Mouse (Mus musculus): ENCODE data around the gene Sox15. TPM values are rescaled to one million over a fixed set of nuclear protein-coding genes. Genes with fewer than 3 reads are reported as not detected.

Gene Sox15
- total RNA-seq, 4 experiments from 2014 or later = not detected

DNA sequence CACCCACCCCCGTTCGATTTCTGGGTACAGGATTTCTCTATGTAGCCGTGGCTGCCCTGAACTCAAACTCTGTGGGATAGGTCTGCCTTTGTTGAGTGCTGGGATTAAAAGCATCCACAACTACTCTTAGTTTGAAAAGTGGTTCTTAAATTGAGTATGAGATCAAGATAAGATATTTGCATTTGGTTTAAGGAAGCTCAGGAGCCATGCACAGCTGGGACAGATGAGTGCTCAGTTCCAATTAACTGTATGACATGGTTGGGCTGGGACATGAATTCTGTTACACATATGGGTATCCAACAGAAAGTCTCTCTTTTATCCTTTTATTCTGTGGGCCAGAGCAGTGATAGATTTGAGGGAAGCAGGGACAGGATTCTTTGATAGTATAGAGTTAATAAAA is 19.6 kb upstream of the Sox15 start:
- no peak for DNase-seq

DNA sequence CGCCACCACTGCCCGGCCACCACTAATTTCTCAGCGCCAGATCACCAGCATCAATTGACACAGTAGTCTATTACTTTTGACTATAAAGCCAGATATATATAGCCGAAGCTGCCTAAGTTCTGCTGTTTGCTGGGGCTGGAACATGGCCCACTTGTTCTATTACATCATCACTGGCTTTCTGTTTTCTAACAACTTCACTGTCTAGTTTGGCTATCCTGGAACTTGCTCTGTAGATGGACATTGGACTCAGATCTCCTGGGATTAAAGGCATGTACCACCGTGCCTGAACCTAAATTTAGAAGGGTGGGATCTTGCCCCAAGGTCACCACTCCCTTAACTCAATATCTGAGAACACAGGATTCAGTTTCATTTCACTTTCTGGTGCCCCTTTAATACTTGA is 9.3 kb upstream of the Sox15 start:
- DNase-seq = no peak

DNA sequence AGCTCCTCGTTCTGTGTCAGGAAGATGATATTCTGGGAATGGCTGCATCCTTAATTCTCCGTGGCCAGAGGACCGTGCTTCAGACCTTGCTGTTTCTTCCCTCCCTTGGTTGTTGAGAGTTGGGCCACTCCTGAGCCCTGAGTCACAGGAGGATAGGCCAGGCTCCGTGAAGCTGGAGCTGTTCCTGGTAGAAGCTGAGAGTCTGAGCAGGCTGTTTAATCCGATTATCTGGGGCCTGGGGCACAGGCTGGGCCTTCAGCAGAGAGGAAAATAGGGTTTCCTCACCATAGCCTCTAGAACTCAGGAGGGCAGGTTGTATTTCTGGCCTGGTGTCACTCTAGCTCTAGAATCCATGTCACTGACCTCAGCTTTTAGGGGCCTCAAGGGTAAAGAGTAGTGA is 1.7 kb upstream of the Sox15 start:
- DNase-seq = no peak

DNA sequence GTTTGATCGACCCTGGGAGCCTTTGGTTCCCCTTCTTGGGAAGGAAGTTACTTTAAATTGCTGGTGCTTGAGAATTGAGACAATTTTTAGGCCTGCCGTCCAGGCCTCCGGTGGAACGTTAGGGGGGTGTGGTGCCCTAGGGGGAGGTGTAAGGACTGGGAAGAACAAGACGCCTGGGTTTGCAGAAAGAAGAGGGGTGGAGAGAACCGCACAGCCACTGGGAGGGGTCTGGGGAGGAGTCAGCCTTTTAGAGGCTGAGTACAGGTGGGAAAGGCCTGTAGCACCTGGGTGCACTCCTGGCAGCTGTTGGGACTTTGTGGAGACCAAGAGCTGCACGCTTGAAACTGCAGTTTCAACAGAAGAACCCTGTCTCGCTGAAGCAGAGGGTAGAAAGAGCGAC is 354 bp upstream of the Sox15 start:
- DNase-seq = no peak

DNA sequence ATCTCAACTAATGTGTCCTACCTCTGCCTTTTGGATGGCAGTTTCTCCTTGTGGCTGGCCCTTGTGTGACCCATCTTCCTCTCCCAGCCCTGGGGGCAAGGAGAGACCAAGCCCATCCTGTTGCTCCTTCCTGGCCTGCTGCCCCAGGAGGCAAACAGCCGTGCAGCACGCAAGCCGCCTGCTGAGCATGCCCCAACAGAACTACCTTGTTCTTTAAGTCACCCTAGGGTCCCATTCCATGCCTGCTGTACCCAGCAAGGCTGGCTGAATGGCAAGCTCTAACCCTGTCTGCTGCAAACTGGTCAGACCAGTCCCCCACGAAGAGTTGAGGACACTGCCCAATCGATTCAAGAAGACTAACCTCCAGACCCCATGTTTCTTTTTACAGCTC is 946 bp downstream of the Sox15 start:
- DNase-seq = no peak

DNA sequence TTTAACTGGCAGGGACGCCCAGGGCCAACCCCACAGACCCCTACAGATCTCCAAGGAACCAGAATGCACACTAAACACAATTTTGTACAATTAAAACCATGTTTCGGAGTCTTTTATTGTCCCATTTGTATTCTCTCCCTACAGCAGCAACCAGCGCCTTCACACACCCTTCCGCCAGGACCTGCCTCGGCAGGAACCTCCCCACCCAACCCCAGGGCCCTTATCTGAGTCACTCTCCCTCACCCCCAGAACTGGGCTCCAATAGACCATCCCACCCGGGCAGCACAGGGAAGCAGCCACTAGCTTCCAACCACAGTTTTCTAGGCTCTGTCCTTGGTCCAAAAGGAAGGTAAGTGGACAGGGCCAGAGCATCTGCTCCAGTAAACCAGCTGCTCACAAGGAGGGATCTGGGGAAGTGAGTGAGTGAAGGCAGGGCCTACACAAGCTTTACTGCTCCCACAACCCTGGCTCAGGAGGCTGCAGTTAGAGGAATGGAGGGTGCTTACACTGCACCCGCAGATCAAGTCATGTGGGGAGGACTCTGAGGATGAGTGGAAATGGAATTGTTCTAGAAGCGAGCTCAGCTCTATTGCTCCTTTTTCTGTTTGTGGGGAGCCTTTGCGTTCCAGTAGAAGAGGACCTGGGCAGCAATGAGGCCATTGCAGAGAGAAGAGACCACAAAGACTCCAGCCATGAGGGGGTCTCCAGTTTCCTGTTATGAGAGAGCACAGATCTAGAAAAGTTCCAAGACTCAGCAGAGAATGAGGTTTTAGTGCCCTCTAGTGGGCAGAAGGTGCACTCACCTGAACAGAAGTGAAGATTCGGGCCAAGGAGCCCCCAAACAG is 1.7 kb downstream of the Sox15 start:
- no peak for DNase-seq

DNA sequence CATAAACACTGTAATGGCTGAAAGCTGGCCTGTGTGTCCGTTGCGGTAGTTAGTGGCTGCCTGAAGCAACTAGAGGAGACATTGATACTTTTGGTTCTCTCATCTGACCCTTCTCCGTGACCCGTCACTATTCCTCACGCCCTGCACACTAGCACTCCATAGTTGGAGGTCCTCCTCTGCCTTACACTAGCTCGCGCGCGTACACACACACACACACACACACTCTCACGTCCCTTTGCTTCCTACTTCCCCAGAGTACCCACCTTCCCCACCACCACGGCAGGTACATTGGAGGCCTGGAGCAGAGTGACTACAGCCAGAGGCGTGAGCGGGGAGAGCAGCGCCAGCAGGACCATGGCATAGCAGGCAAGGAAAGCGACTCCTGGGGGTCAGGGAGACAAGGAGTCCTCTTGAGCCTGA is 2.4 kb downstream of the Sox15 start:
- DNase-seq = no peak

DNA sequence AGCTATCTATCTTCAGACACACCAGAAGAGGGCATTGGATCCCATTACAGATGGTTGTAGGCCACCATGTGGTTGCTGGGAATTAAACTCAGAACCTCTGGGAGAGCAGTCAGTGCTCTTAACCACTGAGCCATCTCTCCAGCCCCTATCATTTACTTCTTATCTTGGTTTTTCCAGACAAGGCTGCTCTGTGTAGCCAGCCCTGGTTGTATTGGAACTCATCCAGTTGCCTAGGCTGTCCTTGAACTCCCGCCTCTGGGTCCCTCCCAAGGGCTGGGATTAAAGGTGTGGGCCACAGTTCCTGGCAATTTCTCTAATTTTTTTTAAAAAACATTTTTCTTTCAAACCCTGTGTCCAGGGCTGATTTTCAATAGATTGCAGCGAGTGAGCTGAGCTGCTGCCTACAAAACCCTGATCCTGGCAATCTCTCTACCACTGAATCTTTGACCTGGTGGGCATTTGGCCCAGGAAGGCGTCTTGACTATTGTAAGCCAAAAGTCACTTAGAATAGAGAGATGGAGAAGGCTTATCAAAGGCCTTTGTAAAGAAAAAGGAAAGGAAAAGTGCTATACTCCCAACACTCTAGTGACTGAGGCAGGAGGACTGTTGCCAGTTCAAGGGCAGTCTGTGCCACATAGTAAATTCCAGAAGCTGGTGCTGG is 6.2 kb downstream of the Sox15 start:
- peak; percentile 72 for DNase-seq

DNA sequence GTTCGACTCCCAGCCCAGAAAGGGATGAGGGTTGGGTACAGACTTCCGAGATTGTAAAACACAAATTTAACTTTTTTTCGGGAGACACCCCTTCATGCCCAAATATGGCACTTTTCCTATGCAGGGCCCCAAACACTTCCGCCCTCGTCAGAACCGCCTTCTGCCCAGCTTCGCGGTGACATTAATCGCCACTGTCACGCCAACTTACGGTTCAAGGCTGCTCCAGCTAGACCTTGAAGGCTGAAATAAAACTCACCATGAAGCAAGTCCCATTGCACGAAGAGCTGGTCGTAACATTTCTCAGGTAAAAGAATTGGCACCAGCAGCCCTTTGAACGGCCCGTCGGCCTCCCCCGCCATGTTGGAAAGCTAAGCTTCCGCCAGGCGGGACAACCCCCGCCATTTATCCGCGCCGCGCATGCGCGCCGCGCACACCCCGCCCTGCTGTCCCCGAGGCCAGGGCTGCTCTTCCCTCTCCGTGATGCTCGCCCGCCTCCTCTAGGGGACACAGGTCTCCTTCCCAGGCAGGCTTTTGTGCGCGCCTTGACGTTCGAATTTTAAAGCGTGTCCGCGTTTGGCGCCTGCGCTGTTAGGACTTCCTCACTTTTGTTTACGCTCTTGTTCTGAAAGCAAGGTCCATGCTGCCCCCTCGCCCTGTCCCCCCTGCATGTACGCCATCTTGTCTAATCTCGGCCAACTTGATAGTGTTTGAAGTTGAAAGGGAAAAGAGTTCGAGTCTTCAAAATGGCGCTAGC is 7.3 kb downstream of the Sox15 start, which contains the start of gene Mpdu1:
Gene Mpdu1 (minus strand): TSS at position 430 of the 754 bp plus-strand sequence.
- DNase-seq = peak; percentile 96

DNA sequence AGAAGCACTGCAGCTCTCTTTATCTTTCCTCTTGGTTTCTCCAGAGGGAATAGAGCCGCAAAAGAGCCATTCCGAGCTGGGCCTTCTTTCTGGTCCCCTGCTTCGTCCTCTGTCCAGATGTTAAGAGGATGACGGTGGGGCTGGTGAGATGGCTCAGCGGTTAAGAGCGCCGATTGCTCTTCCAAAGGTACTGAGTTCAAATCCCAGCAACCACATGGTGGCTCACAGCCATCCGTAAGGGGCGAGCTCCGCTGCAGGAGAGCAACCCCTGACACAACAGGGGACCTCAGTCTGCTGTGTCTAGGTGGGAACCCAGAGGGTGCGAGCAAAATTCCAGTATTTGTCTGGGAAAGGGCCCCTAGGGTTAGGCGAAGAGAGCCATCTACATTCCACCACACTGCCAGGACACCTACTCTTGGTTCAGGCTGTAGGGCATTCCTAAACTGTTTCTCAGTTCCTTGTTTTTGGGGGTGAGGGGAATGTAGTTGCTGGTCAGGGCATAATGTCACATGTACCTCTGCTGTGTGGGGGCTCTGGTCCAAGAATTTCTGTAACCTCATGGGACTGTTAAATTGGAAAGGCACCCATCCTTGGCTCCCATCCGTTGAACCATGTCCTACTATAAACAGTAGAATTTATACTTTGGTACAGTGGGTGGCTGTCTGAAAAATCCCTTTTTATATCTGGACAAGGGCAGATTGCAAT is 8.0 kb downstream of the Sox15 start:
- DNase-seq = no peak

DNA sequence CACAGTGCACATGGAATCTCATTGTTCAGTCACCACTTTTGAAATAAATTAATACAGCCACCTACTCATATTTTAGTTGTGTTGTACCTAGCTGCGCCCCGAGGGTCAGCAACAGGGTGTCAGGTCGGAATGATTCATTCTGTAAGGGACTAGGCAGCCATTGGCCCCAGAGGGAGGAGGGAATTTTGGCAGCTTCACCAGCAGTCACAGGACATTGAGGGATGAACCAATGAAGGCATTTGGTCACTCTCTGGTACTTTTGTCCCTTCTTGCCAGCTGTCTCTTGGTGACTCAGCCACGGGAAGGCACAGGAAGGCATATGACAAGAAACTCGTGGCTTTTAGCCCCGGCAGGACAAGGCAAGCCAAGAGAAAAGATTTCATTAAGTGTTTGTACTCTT is 8.7 kb downstream of the Sox15 start:
- peak; percentile 73 for DNase-seq

DNA sequence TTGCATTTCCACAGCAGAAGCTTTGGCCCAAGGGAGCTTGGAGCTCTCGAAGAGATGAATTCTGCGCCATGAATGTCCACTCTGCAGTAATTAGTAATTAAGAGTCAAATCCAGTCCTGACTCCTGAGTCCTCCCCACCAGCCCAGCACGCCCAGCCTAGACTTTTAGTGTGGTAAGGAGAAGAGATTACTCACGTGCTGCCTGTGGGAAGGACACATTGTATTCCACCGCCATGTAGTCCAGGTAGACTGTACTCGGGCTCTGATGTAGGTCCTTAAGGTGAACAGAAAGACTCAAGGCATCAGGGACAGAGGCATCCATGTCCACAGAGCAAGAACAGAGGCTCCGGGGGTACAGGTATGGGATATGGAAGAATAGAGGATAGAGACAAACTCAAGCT is 9.7 kb downstream of the Sox15 start:
- DNase-seq = no peak

DNA sequence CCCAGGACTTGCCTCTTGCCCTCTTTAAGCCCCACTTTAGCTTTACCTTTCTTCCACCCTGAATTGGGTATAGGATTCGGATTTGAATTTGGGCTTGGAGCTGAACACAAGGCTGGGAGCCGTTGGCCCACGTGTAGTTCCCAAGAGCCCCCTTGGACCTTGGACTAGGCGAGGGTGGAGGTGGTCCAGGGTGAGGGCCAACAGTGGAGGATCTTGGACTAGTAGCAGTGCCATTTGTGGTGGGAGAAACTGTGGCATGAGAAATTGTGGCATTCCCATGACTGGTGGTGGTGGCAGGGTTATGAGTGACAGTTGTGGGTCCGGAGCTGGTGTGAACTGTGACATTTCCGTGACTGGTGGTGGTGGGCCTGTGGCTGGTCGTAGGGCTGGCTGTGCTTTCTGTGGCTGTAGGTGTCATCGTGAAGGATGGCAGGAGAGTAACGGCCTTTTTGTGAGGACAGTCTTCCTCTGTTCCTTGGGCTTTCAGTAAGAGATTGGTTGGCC is 10.4 kb downstream of the Sox15 start:
- no peak for DNase-seq

DNA sequence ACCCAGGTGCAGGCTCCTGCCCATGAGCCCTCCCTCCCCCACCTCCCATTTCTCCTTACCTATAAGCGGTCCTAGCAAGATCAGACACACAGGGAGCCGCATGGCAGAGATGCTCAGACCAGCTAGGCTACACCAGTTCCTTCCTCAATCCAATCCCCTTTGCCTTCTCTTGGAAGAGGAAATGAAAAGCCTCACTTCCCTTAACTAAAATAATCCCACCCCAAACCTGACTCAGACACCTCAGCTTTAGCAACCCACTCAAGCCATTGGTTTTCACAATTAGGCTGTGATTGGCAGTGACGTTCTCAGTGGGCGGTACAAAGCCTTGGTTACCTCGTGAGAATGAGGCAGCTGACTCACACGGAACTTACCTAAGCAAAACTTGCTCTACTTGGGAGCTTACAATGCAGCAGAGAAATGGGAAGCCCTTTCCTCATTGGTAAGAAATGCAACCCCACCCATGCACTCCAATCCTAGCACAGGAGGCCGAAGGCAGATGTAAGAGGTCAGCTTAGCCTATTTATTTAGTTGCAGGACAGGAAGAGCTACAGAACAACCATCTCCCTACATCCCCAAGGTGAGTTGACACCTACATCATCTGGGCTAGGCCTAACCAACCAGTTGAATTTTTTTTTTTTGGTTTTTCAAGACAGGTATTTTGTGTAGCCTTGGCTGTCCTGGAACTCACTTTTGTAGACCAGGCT is 11.0 kb downstream of the Sox15 start, which contains the start of gene Cd68:
Gene Cd68 (minus strand): TSS at position 193 of the 704 bp plus-strand sequence.
- DNase-seq = no peak

DNA sequence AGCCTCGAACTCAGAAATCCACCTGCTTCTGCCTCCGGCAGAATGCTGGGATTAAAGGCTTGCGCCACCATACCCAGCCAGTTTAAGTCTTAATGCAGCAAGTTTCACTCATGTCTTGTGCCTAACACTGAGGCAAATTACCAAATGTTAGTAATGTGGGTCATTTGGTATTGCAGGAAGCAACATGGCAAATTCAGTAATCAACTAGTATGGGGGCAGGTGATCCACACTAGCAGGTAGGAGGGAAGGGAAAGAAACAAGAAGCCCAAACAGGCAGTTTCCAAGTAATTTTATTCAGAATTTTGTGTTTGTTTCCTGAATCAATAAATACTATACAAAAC is 11.5 kb downstream of the Sox15 start:
- DNase-seq = no peak

DNA sequence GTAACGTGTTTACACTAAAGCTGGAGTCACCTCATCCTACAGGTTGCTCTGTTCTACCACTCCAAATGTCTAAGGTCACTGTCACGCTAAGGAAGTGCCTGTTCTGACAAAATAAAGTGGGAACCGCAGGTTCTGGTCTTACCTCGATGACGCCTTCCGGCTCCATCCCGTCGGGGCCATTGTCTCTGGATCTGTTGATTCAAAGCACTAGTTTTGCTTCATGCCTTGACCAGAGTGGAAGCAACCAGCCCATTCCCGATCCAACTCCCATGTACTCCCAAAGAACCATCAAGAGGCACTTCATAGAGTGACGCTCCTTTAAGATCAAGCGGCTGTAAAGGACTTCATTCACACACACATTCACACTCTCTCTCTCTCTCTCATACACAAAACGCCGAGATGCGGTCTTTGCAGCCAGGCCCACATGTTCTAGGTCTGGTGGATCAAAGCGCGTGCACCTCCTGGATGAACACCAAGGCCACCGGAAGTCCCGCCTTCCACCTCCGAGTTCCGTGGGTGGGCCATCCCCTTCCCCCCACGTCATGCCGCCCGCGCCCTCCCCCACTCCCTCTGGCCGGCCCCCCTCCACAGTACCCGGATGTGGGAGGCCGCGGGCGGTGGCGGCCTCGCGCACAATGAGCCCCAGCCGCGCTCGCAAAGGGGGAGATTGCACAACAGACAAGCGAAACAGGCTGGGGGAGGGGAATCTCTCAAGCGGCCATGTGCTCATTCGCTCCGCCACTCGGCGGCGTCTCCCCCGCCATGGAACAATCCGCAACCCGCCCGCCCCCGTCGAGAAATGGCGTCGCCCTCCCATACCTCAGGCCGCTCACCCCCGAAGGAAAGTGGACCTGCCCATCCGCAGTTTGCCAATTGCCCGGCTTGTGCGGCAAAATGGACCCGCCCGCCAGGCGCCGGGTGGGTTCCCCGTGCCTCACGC is 15.9 kb downstream of the Sox15 start:
- DNase-seq = peak; percentile 92

DNA sequence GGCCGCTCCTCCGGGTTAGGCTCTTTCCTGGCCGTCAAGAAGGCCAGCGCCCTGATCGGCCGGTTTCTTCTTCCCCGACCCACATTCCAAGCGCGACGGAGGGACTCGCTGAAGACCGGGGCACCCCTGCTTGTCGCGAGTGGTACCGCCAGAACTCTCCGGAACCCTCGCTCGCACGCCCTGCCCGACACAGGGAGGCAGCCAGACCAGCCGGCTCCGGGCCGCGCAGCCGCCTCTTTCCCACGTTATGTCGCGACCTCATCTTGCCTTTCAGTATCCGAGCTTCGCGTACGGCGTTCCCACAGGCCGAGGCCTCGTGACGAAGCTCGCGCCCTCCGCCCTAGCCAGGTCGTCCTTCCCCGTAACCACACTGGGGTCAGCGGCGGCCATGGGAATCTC is 16.6 kb downstream of the Sox15 start:
- DNase-seq = no peak

DNA sequence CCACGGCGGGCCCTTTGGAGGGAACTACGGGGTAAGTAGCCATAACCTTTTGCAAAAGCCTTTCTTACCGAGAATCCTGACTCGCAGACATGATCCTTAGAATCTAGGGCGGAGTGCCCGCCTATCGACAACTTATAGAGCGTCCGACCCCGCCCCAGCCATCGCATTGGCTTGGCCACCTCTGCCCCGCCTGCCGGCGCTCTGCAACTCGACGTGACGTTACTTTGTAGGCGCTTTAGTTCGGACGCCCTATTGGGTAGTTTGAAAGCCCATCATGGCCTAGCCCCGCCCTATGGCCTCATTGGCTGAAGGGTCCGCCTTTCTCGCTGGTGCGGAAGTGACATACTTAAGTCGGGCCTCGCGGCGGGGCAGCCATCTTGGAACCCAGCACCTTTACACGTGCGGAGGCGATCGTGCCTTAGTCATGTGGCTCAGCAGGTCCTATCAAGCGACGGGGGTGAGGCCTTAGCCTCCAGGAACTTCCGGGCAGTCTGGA is 17.1 kb downstream of the Sox15 start, which contains the start of gene Eif4a1:
Gene Eif4a1 (minus strand): TSS at position 213 of the 496 bp plus-strand sequence.
- DNase-seq = peak; percentile 100

DNA sequence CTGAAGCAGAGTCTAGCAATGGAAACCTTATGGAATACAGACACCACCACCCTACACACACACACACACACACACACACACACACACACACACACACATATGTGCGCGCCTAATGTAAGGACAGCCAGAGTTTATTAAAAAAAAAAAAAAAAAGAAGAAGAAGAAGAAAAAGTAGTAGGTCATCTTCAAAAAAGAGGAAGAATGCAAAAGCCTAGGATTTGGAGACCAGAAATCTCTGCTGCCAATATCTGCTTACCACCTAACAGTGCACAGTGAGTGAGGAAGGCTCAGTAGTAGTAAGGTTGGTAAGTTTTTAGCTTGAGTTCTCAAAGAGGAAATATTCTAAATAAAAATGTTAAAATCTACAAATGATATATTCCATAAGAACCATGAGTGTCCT is 24.0 kb downstream of the Sox15 start:
- no peak for DNase-seq

DNA sequence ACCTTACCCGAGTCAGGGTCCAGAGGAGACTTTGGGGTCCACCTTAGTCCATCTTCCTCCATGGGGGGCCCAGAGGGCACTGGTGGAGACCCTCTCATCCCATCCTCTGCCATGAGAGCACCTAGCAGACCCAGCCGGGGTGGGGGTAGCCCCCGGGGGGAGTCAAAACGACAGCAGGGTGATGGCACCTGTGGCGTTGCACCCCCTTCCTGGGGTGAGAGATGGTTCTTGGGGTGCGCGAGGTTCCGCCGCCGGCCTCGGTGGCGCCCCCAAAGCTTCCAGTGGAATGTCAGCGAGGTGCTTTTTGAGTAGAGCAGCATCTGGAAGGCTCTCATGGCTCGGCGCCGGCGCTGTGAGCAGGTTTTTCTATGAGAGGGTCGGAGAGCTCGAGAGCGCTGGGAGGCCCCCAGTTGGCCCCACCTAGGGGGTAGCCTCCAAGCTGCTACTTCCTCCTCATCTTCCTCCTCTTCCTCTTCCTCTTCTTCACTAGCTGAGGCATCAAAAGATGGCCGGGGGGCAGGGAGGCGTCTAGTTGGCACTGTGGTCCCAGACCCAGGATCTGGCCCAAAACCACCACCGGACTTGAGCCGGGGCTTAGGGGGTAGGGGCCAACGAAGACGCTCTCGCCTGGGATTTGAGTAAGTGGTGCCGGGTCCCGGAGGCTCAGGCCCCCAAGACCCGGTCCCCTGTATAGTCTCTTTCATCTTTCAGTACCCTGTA is 25.2 kb downstream of the Sox15 start:
- DNase-seq = no peak

All from adrenal gland, adult 8-10 months (tissue).